Mouse (Mus musculus) heart, adult 11 months (tissue): ENCODE measurements around the gene Mmp11.

ENCODE experiments used
- DNase-seq: peaks from one replicate; pipeline ENCODE4 v3.0.0; 2022

Mmp11 gene

DNA sequence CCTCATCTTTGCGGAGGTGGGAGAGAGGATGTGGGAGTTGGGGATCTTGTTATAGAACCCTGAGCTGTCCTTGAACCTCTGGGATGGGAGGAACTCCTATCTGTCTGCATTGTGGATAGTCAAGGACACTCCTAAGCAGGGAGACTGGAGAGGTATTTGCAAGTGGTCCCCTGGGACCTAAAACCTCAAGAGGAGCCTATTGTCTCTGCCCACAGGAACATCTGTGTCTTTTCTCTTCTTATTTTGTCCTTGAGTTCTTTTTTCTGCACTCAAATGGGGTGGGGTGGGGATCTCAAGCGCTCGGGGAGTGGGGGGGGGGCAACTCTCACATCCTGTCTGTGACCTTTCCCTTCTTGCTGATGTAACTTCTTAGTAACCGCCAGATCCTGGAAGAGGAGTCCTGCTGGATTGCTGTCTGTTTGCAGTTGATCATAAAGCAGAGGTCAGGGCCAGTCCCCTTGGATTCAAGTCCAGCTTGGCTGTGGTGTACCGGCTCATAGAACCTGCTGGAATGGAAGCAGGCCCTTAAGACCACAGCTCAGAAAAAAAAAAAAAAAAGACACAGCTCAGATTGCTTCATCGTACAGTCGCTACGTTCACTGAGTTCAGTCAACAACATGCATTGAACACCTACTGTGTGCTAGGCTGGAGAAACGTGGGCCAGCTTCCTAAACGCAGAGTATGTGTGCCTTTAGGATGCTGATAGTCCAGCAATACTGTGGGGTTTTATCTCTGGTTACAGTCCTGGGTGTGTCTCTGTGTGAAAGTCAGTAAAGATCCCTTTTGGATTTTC is 1.8 kb upstream of the Mmp11 start:
- DNase-seq, result peak; percentile 93

- DNase-seq, result peak; percentile 93
These were observed 792 bp upstream of the Mmp11 start for GRCm38 (mm10) chr10:75936909-75937667.

DNA sequence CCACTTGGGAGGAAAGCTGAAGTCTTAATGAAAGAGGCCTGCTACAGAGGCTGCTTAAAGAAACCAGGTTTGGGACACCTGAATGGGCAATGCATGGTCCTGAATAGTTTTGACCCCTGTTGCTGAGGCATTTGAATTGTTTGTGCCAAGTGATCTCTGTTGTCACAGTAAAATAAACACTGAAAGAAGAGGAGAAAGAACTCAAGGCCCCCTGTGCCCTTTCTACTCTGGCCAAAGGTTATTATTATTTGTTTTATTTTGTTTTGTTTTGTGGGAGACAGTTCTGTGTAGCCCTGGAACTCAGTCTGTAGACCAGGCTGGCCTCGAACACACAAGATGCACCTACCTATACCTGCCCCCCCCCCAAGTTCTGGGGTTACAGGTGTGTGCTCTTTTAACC is 1.3 kb downstream of the Mmp11 start:
- no peak for DNase-seq

GRCm38 (mm10) chr10:75932891-75933290 is 3.4 kb downstream of the Mmp11 start, which contains the start of gene Chchd10:
TSS of gene Chchd10 (plus strand) at chr10:75933130.
- DNase-seq, result peak; percentile 86

DNA sequence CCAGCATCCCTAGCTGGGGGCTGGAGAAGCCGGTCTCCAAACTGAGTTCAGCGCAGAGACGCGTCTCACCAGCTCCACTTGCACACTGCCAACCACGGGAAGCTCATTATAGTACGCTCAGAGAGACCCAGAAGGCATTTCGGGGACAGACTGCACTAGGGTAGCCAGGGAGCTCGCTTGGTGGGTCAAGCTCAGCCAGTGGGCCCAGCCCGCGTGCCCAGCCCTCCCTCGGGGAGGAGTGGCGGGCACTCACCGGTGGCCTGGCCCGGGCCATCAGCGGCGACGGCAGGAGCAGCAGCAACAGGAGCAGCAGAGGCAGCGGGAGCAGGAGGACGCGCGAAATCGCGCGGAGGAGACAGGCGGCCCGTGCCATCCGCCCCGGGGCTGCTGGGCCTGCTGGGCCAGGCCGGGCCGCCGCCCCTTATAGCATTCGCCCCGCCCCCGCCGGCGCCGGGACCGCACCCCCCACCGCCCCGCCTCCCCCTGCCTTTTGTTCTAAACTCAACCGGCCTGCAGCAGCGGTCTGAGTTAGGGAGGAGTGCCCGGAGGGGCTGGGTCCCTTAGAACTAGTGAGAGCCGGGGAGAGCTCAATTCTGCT is 4.1 kb downstream of the Mmp11 start:
- peak; percentile 96 for DNase-seq

- peak; percentile 92 for DNase-seq
These were observed 5.0 kb downstream of the Mmp11 start for GRCm38 (mm10) chr10:75931311-75931710.

GRCm38 (mm10) chr10:75930304-75930703 is 6.0 kb downstream of the Mmp11 start:
- DNase-seq, result peak; percentile 90

DNA sequence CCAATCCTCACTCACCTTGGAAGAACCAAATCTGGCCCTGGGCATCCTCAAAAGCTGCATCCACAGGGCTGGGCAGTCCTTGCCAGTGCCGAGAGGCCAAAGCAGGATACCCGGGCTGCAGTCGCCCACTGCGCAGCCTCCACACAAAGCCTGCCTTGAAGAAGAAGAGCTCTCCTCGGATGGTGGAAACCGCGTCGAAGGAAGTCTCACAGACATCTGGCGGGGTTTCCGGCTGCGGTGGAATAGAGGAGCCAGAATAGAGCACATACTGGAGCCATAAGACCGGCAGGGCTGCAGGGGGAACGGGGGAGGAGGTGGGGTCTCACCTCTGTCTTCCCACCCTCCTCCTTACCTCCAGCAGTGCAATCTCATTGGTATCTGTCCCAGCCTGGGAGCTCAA is 9.9 kb downstream of the Mmp11 start:
- no peak for DNase-seq

GRCm38 (mm10) chr10:75924324-75924723 is 12.0 kb downstream of the Mmp11 start:
- no peak for DNase-seq

DNA sequence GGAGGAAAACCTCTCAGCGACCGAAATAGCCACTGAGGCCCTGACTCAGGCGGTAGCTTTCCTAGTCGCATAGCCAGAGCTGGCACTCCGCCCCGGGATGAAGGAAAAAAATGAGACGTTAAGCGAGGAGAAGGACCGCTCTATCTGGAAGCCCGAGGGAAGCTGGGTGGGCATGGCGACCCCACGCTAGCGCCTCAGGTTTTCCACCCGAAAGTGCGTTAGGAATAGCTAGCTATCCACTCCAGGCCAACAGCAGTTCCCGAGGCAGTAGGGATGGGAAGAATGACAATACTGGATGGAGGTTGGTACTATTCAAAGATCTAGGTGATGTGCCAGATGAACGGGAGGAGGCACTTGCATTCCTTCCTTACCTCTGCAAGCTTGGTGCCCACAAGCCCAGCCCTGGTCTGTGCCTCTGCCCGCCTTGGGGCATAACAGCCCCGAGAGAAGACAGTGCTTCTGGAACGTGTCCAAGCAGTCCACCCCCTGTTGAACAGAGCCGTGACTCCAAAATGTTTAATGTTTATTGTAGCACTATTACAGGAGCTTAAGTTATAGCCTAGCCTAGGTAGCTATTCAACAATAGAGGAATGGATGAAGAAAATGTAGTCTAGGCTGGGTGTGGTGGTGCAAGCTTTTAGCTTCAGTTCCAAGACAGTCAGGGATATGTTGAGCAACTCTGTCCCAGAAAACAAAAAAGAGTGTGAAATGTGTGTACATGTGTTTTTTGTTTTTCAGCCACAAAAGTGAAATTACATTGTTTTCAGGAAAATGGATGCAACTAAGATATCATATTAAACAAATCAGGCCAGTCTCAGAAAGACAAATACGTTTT is 14.4 kb downstream of the Mmp11 start:
- DNase-seq, result no peak

DNA sequence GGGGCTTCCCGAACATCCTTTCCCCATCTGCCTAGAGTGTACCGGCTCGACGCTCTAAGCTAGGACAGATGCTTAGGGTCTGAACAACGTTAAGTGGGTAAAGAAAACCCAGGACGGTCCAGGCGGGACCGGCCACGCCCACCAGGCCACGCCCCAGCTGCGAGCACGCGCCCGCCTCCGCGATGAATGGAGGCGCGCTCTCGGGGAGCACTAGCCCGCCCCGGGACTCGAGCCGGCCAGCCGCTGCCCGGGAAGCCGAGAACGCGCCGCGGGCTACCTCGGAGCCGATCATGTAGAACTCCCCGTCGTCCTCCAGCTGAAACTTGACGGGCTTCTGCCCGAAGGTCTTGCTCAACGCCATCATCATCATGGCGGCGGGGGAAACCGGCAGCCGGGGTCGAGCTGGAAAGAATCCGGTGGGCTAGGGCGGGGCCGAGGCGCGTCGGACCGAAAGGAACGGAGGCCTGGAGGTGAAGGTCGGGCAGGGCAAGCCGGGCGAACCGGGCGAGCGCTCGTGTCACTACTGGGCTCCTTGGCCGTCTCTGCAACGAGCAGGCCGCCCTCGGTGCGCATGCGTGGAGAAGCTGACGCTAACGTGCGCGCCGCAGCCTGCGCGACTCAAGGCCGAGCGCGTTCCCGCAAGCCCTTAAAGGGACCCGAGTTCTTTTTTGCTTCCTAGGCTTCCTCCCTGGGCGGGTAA is 15.1 kb downstream of the Mmp11 start, which contains the start of gene Smarcb1:
Gene Smarcb1 (minus strand): TSS at position 592 of the 700 bp plus-strand sequence.
- peak; percentile 100 for DNase-seq

- no peak for DNase-seq
These were observed 17.3 kb downstream of the Mmp11 start for GRCm38 (mm10) chr10:75919026-75919425.

GRCm38 (mm10) chr10:75916840-75917239 is 19.5 kb downstream of the Mmp11 start:
- no peak for DNase-seq

- DNase-seq, result no peak
These were observed 20.7 kb downstream of the Mmp11 start for GRCm38 (mm10) chr10:75915557-75915956.

GRCm38 (mm10) chr10:75913013-75913589 is 23.2 kb downstream of the Mmp11 start:
- no peak for DNase-seq

- DNase-seq, result peak; percentile 92
These were observed 25.6 kb downstream of the Mmp11 start for GRCm38 (mm10) chr10:75910698-75911097.

GRCm38 (mm10) chr10:75906882-75907281 is 29.4 kb downstream of the Mmp11 start:
- no peak for DNase-seq

DNA sequence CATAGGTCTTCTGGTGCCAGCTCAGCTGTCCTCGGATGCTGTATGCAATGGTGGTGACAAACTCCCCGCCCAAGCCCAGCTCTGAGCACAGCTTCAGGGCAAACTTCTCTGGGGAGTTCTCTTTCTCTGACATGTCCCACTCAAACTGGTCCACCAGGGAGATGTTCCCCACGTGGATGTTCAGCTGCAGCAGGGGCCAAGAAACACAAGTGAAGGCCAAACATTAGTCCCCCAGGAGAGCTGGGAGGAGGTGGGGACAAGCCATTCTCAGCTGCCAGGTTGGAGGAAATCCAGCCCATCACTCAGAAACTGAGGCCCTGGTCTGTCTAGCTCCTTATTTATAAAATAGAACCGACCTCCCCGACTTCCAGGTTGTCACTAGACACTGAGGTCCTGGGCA is 31.9 kb downstream of the Mmp11 start:
- peak; percentile 94 for DNase-seq

DNA sequence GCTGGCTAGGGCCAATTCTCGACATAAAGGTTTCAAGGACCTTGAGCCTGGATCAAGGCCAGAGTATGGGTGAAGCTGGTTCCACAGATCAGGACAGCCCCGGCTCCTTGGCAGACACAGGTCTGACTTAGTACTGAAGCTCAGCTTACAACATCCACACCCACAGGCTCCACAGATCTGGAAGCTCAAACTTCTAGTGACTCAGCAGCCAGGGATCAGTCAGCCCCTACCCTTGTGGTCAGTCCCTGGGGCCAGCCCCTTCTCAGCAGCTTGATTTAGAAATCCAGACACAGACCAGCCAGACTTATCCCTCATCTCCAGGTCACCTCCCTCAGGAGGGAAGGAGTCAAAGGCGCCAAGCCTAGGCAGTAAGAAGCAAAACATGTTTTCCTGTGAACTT is 37.5 kb downstream of the Mmp11 start:
- peak; percentile 99 for DNase-seq

DNA sequence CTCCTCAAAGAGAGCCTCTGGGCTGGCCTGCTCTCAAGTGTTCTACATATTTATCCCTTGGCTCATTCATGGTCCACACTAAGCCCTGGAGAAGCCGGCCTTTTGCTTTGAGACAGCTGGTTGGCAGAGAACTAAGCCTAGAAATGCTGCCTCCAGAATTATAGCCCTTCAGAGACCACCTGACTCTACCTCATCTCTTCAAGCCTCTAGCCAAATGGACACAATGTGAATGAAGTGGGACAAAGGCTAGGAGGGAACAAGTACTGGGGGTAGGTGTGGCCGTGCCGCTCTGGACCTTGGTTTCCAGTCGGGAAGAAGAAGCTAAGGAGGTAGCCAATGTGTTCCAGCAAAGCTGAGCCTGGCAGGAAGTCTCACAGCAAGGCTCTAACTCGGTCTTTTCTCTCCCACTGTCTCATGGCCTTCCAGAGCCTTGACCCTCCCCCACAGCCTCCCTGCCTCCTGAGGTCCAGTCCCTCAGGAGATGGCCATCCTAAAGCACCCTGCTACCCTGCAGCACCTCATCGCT is 38.2 kb downstream of the Mmp11 start:
- peak; percentile 93 for DNase-seq

DNA sequence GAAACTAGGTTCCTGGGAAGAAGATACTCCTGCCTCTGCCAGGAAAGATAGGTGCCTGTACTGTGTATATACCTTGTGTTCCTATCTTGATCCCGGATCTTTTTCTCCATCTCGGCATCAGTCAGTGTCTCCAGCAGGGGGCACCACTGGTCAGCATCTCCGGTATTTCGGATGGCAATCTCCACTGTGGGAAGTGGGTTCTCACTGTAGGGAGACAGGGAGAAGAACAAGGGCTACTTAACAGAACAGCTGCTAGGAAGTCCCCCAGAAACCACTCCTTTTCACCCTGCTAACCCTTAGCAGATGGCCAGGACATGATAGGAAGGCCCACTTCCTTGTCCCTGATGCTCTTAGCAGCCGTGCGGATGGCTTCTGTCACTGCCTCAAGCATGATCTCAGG is 38.9 kb downstream of the Mmp11 start:
- DNase-seq, result peak; percentile 93
